Mouse (Mus musculus) neural tube, embryonic 11.5 days (tissue): ENCODE results near the gene Aff3. TPM values are rescaled to one million over a fixed set of nuclear protein-coding genes. Genes with fewer than 3 reads are reported as not detected.

Source experiments
- ATAC-seq: fragments of 200-750 bp; cut with Nextera tagmentation; 2 replicates; pipeline ENCODE4 v1.8.0; 2017; ENCODE audit warnings: moderate number of reproducible peaks, mild to moderate bottlenecking, moderate TSS enrichment, moderate library complexity; ENCODE audit not compliant: insufficient read depth, low FRiP score, low TSS enrichment
- DNase-seq: peaks from one replicate; pipeline ENCODE4 v3.0.0-alpha.2; 2015; ENCODE audit warnings: low spot score
- H3K27ac ChIP-seq: fragments of 300-500 bp; sonication (generic); 2 replicates; pipeline ENCODE4 v1.5.1; 2014; ENCODE audit warnings: low read depth, mild to moderate bottlenecking, low read length
- H3K27me3 ChIP-seq: fragments of 300-500 bp; sonication (generic); 2 replicates; pipeline ENCODE4 v1.6.1; 2014; ENCODE audit warnings: mild to moderate bottlenecking, low read length, mixed read lengths; ENCODE audit not compliant: control insufficient read depth, insufficient read depth
- H3K36me3 ChIP-seq: fragments of 300-500 bp; sonication (generic); 2 replicates; pipeline ENCODE4 v1.6.1; 2014; ENCODE audit warnings: mild to moderate bottlenecking, low read length, moderate library complexity, mixed read lengths; ENCODE audit not compliant: control insufficient read depth, insufficient read depth
- H3K4me1 ChIP-seq: fragments of 300-500 bp; sonication (generic); 2 replicates; pipeline ENCODE4 v1.6.1; 2014; ENCODE audit warnings: low read length, mixed read lengths; ENCODE audit not compliant: control insufficient read depth, insufficient read depth
- H3K4me2 ChIP-seq: fragments of 300-500 bp; sonication (generic); 2 replicates; pipeline ENCODE4 v1.6.1; 2014; ENCODE audit warnings: low read depth, mild to moderate bottlenecking, moderate library complexity
- H3K4me3 ChIP-seq: fragments of 300-500 bp; sonication (generic); 2 replicates; pipeline ENCODE4 v1.5.1; 2014; ENCODE audit warnings: low read depth, low read length
- H3K9ac ChIP-seq: fragments of 300-500 bp; sonication (generic); 2 replicates; pipeline ENCODE4 v1.6.1; 2014; ENCODE audit warnings: mild to moderate bottlenecking, low read length
- H3K9me3 ChIP-seq: fragments of 300-500 bp; sonication (generic); 2 replicates; pipeline ENCODE4 v1.6.1; 2016; ENCODE audit warnings: low read length; ENCODE audit not compliant: control insufficient read depth
- WGBS: fragments of 180-500 bp; shearing (Covaris S2); extraction: QIAGEN DNeasy Blood & Tissue Kit; methylation state at CpG from one replicate; pipeline ENCODE4 v1.1.7; 2014; 5-methylcytosine and 5-hydroxymethylcytosine counted together
- polyA plus RNA-seq: library from polyadenylated mRNA; unstranded; fragments of >200 nt; fragmentation: Nextera tagmentation; extraction: Ambion mirVana; gene quantifications from 2 replicates; pipeline ENCODE4 v1.2.1, GENCODE M21; 2014

Gene Aff3
- polyA plus RNA-seq, 1 experiment from 2014 or later: 33.3 TPM

DNA sequence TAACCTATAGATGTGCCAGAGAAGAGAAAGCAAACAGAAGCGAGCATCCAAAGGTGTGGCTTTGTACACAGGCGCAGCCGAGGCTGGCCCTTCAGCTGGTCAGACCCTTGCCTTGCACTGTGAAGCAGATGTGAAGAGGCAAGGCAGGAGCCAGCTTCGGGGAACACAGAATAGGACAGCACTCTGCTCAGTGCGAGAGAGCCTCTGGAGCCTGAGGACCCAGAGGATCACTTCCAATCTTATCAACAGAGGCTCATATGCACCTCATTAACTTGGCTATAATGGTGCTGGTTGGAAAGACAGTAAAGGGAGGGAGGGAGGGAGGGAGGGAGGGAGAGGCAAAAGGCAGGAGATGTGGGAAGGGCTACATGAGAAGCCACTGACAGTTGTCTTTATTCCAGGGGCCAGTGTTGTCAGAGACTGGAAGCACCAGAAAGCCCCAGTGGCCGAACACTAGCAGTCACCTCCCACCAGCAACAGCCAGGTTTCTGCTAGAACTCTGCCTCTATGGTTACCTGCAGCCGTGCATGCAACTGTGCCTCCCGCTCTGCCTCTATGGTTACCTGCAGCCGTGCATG, 98.6 kb downstream of the Aff3 start:
- no peaks in the 10 kb centered on the region for H3K9me3 ChIP-seq
- no peak overlapping the region for H3K4me2 ChIP-seq
- no peak overlapping the region for H3K4me3 ChIP-seq
- WGBS: 45% methylated on average over 9 of the region's 9 CpGs
- ATAC-seq (no peak), DNase-seq (no peak)
- H3K4me1 ChIP-seq: peaks cover 40% of the 10 kb centered on the region
- peak overlapping the region; percentile 75 for H3K27ac ChIP-seq
- H3K36me3 ChIP-seq: no peaks in the 10 kb centered on the region
- no peaks in the 10 kb centered on the region for H3K27me3 ChIP-seq
- H3K9ac ChIP-seq: no peak overlapping the region

- H3K4me2 ChIP-seq: no peak overlapping the region
- ATAC-seq: peak; percentile 58; the same call in 1 of the 2 replicates
- peaks cover 42% of the 10 kb centered on the region for H3K4me1 ChIP-seq
- H3K4me3 ChIP-seq: no peak overlapping the region
- no peak overlapping the region for H3K9ac ChIP-seq
- DNase-seq: peak; percentile 35
- WGBS: 46% methylated on average over 7 of the region's 7 CpGs
- H3K27ac ChIP-seq: peak overlapping the region; percentile 75
- H3K27me3 ChIP-seq: no peaks in the 10 kb centered on the region
- no peaks in the 10 kb centered on the region for H3K36me3 ChIP-seq
- H3K9me3 ChIP-seq: no peaks in the 10 kb centered on the region
These were observed 99.4 kb downstream of the Aff3 start for GRCm38 (mm10) chr1:38565295-38565777.

GRCm38 (mm10) chr1:38562397-38563199, 102.2 kb downstream of the Aff3 start:
- H3K4me3 ChIP-seq: no peak overlapping the region
- 13% methylated on average over 11 of the region's 11 CpGs for WGBS
- peak overlapping the region; percentile 61 for H3K27ac ChIP-seq
- H3K9me3 ChIP-seq: no peaks in the 10 kb centered on the region
- no peaks in the 10 kb centered on the region for H3K36me3 ChIP-seq
- H3K4me2 ChIP-seq: no peak overlapping the region
- ATAC-seq (0 out of 2 replicates have a peak, but pooled peaks have one; percentile 23), DNase-seq (no peak)
- H3K9ac ChIP-seq: peak overlapping the region; percentile 39; the same call in 1 of the 2 replicates
- H3K27me3 ChIP-seq: no peaks in the 10 kb centered on the region
- H3K4me1 ChIP-seq: peaks cover 40% of the 10 kb centered on the region

DNA sequence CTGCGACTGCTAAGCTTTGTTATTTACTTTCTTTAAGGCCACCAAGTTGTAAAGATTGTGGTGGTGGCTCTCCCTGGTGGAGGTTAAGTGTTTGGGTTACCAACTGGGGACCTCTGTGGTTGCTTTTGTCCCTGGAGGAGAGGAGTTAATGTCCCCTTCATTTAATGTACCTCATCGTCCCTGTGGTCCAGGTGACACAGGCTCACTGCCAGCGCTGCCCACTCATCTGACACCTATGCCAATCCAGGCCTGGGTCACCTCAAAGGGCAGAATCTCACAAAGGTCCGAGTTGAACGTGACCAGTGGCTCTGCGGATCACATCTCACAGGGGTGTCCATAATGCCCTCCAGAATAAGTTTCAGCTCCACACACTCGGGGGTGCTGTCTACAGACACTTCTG, 103.4 kb downstream of the Aff3 start:
- ATAC-seq (no peak), DNase-seq (no peak)
- Histone ChIP-seq H3K4me3 (no peak overlapping the region), H3K9me3 (no peaks in the 10 kb centered on the region), H3K9ac (no peak overlapping the region), H3K27ac (no peak overlapping the region), H3K27me3 (no peaks in the 10 kb centered on the region), H3K36me3 (no peaks in the 10 kb centered on the region), H3K4me1 (peaks cover 35% of the 10 kb centered on the region), H3K4me2 (no peak overlapping the region)
- WGBS: 76% methylated on average over 7 of the region's 7 CpGs

GRCm38 (mm10) chr1:38560666-38561065, 104.1 kb downstream of the Aff3 start:
- no peak overlapping the region for H3K4me3 ChIP-seq
- 85% methylated on average over 9 of the region's 9 CpGs for WGBS
- ATAC-seq: no peak

DNA sequence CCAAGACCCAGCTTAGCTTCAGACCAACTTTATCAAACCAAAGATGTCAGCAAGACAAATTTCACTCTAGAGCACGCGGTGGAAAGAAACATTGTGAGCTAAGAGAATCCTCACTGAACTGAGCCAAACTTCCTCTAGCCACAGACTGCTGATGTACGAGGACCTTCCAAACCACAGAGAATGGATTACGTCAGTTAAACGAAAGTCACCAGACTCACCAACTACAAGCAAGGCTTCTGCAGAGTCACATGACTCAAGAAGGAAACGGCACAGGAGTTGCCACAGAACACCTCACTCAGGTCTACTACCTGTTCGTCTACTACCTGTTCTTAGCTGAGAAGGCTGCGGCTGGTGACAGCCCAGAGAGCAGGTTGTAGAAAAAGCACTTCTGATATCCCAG, 107.1 kb downstream of the Aff3 start:
- H3K36me3 ChIP-seq: no peaks in the 10 kb centered on the region
- H3K9ac ChIP-seq: no peak overlapping the region
- H3K4me3 ChIP-seq: no peak overlapping the region
- no peak overlapping the region for H3K4me2 ChIP-seq
- no peaks in the 10 kb centered on the region for H3K27me3 ChIP-seq
- ATAC-seq (no peak), DNase-seq (no peak)
- H3K4me1 ChIP-seq: peaks cover 17% of the 10 kb centered on the region
- WGBS: 84% methylated on average over 8 of the region's 8 CpGs
- no peak overlapping the region for H3K27ac ChIP-seq
- H3K9me3 ChIP-seq: no peaks in the 10 kb centered on the region

More at GRCm38 (mm10) chr1:38560666-38561065, 104.1 kb downstream of the Aff3 start:
- H3K9me3 ChIP-seq: no peaks in the 10 kb centered on the region
- H3K9ac ChIP-seq: no peak overlapping the region
- no peaks in the 10 kb centered on the region for H3K36me3 ChIP-seq
- DNase-seq: no peak
- peaks cover 28% of the 10 kb centered on the region for H3K4me1 ChIP-seq
- no peak overlapping the region for H3K4me2 ChIP-seq
- no peaks in the 10 kb centered on the region for H3K27me3 ChIP-seq
- no peak overlapping the region for H3K27ac ChIP-seq

DNA sequence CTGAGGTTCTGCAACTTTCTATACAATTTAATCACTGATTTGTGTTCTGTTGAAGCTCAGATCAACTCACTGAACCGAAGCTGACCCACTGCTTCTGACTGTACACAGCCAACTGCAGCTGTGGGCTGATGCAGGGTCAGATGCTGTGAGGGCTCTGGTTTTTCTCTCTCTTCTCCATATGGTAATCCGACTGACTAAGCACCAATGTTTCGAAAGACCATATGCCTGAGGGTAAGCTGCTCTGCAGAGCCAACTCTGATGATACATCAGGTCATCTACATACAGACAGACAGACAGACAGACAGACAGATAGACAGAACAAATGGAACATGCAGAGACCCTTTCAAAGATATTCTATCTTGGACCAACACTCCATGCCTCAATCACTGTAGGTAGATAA, 110.2 kb downstream of the Aff3 start:
- H3K4me3 ChIP-seq: no peak overlapping the region
- H3K27me3 ChIP-seq: no peaks in the 10 kb centered on the region
- H3K36me3 ChIP-seq: no peaks in the 10 kb centered on the region
- no peak overlapping the region for H3K4me2 ChIP-seq
- DNase-seq: no peak
- no peak overlapping the region for H3K27ac ChIP-seq
- H3K4me1 ChIP-seq: peaks cover 3% of the 10 kb centered on the region; the same call in 1 of the 2 replicates
- no peak for ATAC-seq
- 81% methylated on average over 3 of the region's 3 CpGs for WGBS
- H3K9ac ChIP-seq: no peak overlapping the region
- no peaks in the 10 kb centered on the region for H3K9me3 ChIP-seq

DNA sequence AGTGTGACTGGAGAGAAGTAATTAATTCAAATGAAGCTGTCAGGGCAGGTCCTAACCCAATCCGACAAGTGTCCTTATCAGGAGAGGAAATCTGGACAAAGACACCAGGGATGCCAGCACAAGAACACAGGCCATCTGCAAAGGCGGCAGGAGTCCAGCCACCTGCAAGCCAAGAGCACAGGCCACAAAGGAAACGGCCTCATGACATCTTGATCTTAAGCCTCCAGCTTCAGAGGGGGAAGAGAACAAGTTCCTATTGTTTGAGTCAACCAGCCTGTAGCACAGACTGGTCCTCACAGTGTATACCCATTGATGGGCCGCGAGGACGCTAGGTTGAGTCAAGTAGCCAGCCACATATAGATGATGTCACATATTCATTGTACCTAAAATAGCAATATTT, 111.7 kb downstream of the Aff3 start:
- Histone ChIP-seq H3K36me3 (no peaks in the 10 kb centered on the region), H3K9ac (no peak overlapping the region), H3K27ac (no peak overlapping the region), H3K4me2 (no peak overlapping the region), H3K27me3 (no peaks in the 10 kb centered on the region), H3K4me1 (peaks cover 5% of the 10 kb centered on the region; the same call in 1 of the 2 replicates), H3K4me3 (no peak overlapping the region), H3K9me3 (no peaks in the 10 kb centered on the region)
- no peak for ATAC-seq
- DNase-seq: no peak
- 62% methylated on average over 6 of the region's 6 CpGs for WGBS

- no peaks in the 10 kb centered on the region for H3K9me3 ChIP-seq
- no peak for DNase-seq
- H3K27me3 ChIP-seq: no peaks in the 10 kb centered on the region
- peaks cover 21% of the 10 kb centered on the region for H3K4me1 ChIP-seq
- H3K27ac ChIP-seq: no peak overlapping the region
- WGBS: 86% methylated on average over 13 of the region's 13 CpGs
- no peaks in the 10 kb centered on the region for H3K36me3 ChIP-seq
- ATAC-seq: no peak
- H3K4me3 ChIP-seq: no peak overlapping the region
- H3K9ac ChIP-seq: no peak overlapping the region
- H3K4me2 ChIP-seq: no peak overlapping the region
These were observed 114.2 kb downstream of the Aff3 start for GRCm38 (mm10) chr1:38550579-38550978.
